Mouse (Mus musculus) liver, adult 2 months (tissue): ENCODE measurements around the gene Orai1. TPM values are rescaled to one million over a fixed set of nuclear protein-coding genes. Genes with fewer than 3 reads are reported as not detected.

Experiments
- DNase-seq: peaks from one replicate; pipeline ENCODE4 v3.0.0-alpha.2; 2011; ENCODE audit warnings: low read depth, low spot score; ENCODE audit errors: extremely low read depth
- H3K27ac ChIP-seq: fragments of 200-500 bp; replicated peaks from 2 replicates; pipeline ENCODE4 v1.5.1; 2012; ENCODE audit warnings: low read depth, mild to moderate bottlenecking, control low read depth, inconsistent platforms, low read length; ENCODE audit not compliant: insufficient read depth
- H3K27me3 ChIP-seq: fragments of 200-500 bp; 2 replicates; pipeline ENCODE4 v1.6.1; 2012; ENCODE audit warnings: mild to moderate bottlenecking, moderate library complexity, low read length, inconsistent platforms; ENCODE audit not compliant: control insufficient read depth, insufficient read depth
- H3K36me3 ChIP-seq: fragments of 200-500 bp; 2 replicates; pipeline ENCODE4 v1.6.1; 2012; ENCODE audit warnings: low read length, inconsistent platforms; ENCODE audit not compliant: control insufficient read depth, insufficient read depth
- H3K4me1 ChIP-seq: fragments of 200-500 bp; 2 replicates; pipeline ENCODE4 v1.6.1; 2011; ENCODE audit warnings: low read length; ENCODE audit not compliant: control insufficient read depth, insufficient read depth
- H3K4me3 ChIP-seq: fragments of 200-500 bp; 2 replicates; pipeline ENCODE4 v1.5.1; 2011; ENCODE audit warnings: low read depth, mild to moderate bottlenecking, control low read depth, low read length, moderate library complexity; ENCODE audit not compliant: insufficient read depth
- H3K79me2 ChIP-seq: fragments of 200-500 bp; 2 replicates; pipeline ENCODE4 v1.6.1; 2012; ENCODE audit warnings: inconsistent platforms, mild to moderate bottlenecking, low read length, moderate library complexity; ENCODE audit not compliant: control insufficient read depth, insufficient read depth
- H3K9ac ChIP-seq: fragments of 200-500 bp; 2 replicates; pipeline ENCODE4 v1.6.1; 2012; ENCODE audit warnings: low read depth, mild to moderate bottlenecking, control low read depth, inconsistent platforms, low read length
- CTCF ChIP-seq: fragments of 200-500 bp; IDR thresholded peaks from 2 replicates; pipeline ENCODE4 v1.5.1; 2011; ENCODE audit warnings: low read depth, low read length, control low read depth
- POLR2A ChIP-seq: fragments of 200-500 bp; IDR thresholded peaks from 2 replicates; pipeline ENCODE4 v1.6.1; 2011; ENCODE audit warnings: low read length, control low read depth; ENCODE audit not compliant: insufficient read depth; ENCODE audit errors: extremely low read depth
- whole genome bisulfite sequencing: fragments of 180-500 bp; shearing (Covaris S2); methylation state at CpG from one replicate; pipeline ENCODE4 v1.1.7; 2018; 5-methylcytosine and 5-hydroxymethylcytosine counted together
- polyA plus RNA-seq: library from polyadenylated mRNA; depleted of rRNA; stranded (reverse); fragments of >200 nt; gene quantifications from 2 replicates; pipeline ENCODE4 v1.2.3, GENCODE M21; 2012
- total RNA-seq: library from RNA; depleted of rRNA; stranded (reverse); fragments of >200 nt; gene quantifications from 2 replicates; pipeline ENCODE4 v1.2.3, GENCODE M21; 2014

The Orai1 gene
- total and polyA plus RNA-seq, 2 experiments: 4.2 to 43.1 TPM

GRCm38 (mm10) chr5:122989001-122989525 is 25.8 kb upstream of the Orai1 start:
- peak; percentile 46 for DNase-seq
- H3K9ac ChIP-seq: peak overlapping the region; percentile 91
- H3K79me2 ChIP-seq: no peaks in the 10 kb centered on the region
- no peaks in the 10 kb centered on the region for H3K4me1 ChIP-seq
- WGBS: under 1% methylated on average over 37 of the region's 39 CpGs
- TF ChIP-seq POLR2A: peak; percentile 58; the same call in 1 of the 2 replicates
- TF ChIP-seq CTCF: no peak
- peak overlapping the region; percentile 94 for H3K4me3 ChIP-seq
- H3K27me3 ChIP-seq: no peaks in the 10 kb centered on the region
- no peaks in the 10 kb centered on the region for H3K36me3 ChIP-seq
- peak overlapping the region; percentile 25; the same call in 1 of the 2 replicates for H3K27ac ChIP-seq

DNA sequence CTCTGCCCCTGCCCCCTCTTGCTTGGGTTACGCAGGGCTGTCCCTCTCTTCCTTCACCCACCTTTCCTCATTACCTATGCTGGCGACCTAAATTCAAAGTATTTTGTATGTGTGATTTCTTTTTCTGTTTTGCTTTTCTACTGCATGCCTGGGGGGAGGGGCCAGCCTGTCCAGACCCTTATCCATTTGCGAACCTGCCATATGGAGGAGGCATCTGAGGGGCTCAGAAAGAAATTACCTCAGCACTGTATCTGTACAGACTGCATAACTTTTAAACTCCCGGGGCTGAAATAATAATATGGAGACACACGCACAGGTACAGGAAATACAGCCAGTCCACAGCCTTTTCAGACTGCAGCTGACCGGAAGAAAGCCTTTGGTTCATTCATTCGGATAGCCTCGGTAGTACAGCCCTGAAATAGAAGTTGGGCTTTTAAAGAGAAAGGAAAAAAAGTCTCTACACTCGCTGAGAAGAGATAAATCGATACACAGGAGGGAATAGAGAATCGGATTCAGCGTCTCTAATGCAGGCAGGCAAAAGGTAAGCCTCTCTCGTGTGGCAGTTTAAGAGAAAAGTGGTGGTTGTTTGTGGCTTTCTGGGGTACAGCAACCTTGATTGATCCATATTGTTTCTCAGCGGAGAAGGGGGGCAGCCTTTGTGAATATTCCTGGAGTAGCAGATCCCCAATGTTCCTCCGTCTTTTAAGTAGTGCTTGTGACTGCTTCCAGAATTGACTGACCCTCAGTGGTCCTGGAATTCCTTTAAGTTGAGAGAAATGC is 25.1 kb upstream of the Orai1 start, which contains the start of gene Kdm2b:
Kdm2b (minus strand) TSS at position 273 of the 780 bp plus-strand sequence.
- peak within 1 kb of the TSS; percentile 91 for H3K9ac ChIP-seq
- H3K79me2 ChIP-seq: no peaks in the 10 kb centered on the region
- H3K4me1 ChIP-seq: no peaks in the 10 kb centered on the region
- H3K36me3 ChIP-seq: no peaks in the 10 kb centered on the region
- TF ChIP-seq POLR2A (no peak), CTCF (no peak)
- WGBS: 12% methylated on average over 15 of the region's 15 CpGs
- no peaks in the 10 kb centered on the region for H3K27me3 ChIP-seq
- DNase-seq: peak; percentile 75
- H3K27ac ChIP-seq: peak within 1 kb of the TSS; percentile 43; the same call in 1 of the 2 replicates
- H3K4me3 ChIP-seq: peak within 1 kb of the TSS; percentile 94

DNA sequence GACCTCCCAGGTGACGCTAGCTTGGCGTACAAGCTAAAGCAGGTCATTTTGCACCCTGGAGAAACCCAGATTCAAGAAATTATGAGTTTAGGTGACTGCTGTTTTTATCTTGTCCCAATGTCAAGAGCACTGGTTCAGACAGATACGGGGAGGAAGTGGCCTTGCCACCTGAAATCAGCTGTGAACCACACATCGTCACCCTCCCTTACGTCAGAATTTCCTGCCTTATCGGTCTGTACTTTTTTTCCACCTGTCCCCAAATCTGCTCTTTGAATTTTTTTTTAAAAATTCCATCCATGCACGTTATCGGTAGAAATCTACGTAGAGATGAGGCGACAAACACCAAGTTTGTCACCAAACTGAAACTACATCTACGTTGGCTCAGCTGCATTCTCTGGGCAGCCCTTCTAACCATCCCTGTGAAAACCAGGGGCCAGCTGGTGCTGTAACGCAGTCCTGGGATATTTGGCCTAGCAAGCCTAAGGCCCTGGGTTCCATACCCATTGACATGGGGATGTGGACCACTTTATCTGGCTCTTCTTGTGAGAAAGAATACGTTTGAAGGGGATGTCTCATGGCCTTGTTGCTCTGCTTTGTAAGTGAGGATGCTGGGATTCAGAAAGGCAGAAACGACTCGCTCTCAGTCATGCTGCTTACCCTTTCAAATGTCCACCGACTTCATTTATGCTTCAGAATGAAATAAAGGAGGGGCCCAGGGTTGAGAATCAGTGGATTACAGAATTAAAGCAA is 24.3 kb upstream of the Orai1 start:
- H3K36me3 ChIP-seq: no peaks in the 10 kb centered on the region
- no peak overlapping the region for H3K27ac ChIP-seq
- TF ChIP-seq CTCF (no peak), POLR2A (no peak)
- no peaks in the 10 kb centered on the region for H3K4me1 ChIP-seq
- no peak overlapping the region for H3K4me3 ChIP-seq
- 77% methylated on average over 16 of the region's 16 CpGs for WGBS
- no peaks in the 10 kb centered on the region for H3K27me3 ChIP-seq
- H3K79me2 ChIP-seq: no peaks in the 10 kb centered on the region
- no peak for DNase-seq
- H3K9ac ChIP-seq: no peak overlapping the region

DNA sequence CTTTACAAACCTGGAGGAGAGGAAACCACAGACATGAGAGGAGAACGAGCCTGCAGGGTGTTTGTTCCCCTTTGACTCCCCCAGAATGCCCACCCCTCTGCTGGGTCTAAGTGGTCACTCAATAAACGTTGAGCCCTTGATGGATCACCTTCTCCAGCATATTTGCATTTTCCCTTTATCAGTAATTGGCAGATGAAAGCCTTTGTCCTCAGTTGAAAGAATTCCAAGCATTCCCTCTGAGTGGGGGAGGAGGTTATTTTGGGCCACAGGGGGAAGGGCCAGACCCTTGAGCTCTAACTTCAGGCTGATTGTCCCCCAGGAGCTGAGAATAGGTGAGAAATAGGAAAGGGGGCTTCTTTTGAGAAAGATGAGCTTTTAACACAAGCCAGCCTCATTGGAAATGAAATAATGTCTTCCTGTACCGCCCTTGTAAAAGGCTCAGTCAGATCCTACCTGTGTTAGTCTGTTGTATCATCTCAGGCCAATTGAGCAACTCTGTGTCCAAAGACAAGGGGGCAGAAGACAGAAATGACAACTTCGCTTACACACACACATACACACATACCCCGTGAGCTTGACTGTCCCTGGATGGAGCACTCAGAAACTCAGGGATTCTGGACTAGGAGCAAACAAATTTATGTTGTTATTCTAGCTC is 23.4 kb upstream of the Orai1 start:
- Histone ChIP-seq H3K9ac (no peak overlapping the region), H3K4me3 (no peak overlapping the region), H3K36me3 (no peaks in the 10 kb centered on the region), H3K27ac (no peak overlapping the region), H3K79me2 (no peaks in the 10 kb centered on the region), H3K4me1 (no peaks in the 10 kb centered on the region), H3K27me3 (no peaks in the 10 kb centered on the region)
- no peak for DNase-seq
- no peak for TF ChIP-seq POLR2A
- TF ChIP-seq CTCF: no peak
- 60% methylated on average over 5 of the region's 5 CpGs for WGBS

- Histone ChIP-seq H3K27me3 (no peaks in the 10 kb centered on the region), H3K27ac (no peak overlapping the region), H3K36me3 (no peaks in the 10 kb centered on the region), H3K79me2 (no peaks in the 10 kb centered on the region), H3K9ac (no peak overlapping the region), H3K4me1 (no peaks in the 10 kb centered on the region), H3K4me3 (no peak overlapping the region)
- 64% methylated on average over 2 of the region's 2 CpGs for WGBS
- DNase-seq: no peak
- no peak for TF ChIP-seq CTCF
- no peak for TF ChIP-seq POLR2A
Observed at GRCm38 (mm10) chr5:122993811-122994210, 21.1 kb upstream of the Orai1 start.
